Mouse (Mus musculus) forebrain, embryonic 14.5 days (tissue): ENCODE data around the gene Aox2. TPM values are rescaled to one million over a fixed set of nuclear protein-coding genes. Genes with fewer than 3 reads are reported as not detected.

ENCODE experiments used
- ATAC-seq: fragments of 200-750 bp; cut with Nextera tagmentation; 2 replicates; pipeline ENCODE4 v1.8.0; 2017; ENCODE audit warnings: mild to moderate bottlenecking, moderate library complexity
- DNase-seq: peaks from one replicate; pipeline ENCODE4 v3.0.0-alpha.2; 2015; ENCODE audit warnings: low spot score
- H3K27ac ChIP-seq: fragments of 300-500 bp; sonication (generic); 2 replicates; pipeline ENCODE4 v1.5.1; 2014; ENCODE audit warnings: low read depth, mild to moderate bottlenecking, control low read depth, low read length, moderate library complexity
- H3K27me3 ChIP-seq: fragments of 300-500 bp; sonication (generic); replicated peaks from 2 replicates; pipeline ENCODE4 v1.6.1; 2014; ENCODE audit warnings: low read length, control low read depth, mixed read lengths; ENCODE audit not compliant: control insufficient read depth, insufficient read depth
- H3K36me3 ChIP-seq: fragments of 300-500 bp; sonication (generic); 2 replicates; pipeline ENCODE4 v1.6.1; 2014; ENCODE audit warnings: low read length, control low read depth; ENCODE audit not compliant: control insufficient read depth, insufficient read depth
- H3K4me1 ChIP-seq: fragments of 300-500 bp; sonication (generic); 2 replicates; pipeline ENCODE4 v1.6.1; 2014; ENCODE audit warnings: antibody characterized with exemption, low read length, control low read depth; ENCODE audit not compliant: control insufficient read depth, insufficient read depth
- H3K4me2 ChIP-seq: fragments of 300-500 bp; sonication (generic); 2 replicates; pipeline ENCODE4 v1.6.1; 2014; ENCODE audit warnings: mild to moderate bottlenecking, control low read depth, low read length
- H3K4me3 ChIP-seq: fragments of 300-500 bp; sonication (generic); 2 replicates; pipeline ENCODE4 v1.5.1; 2014; ENCODE audit warnings: low read depth, low read length, control low read depth
- H3K9ac ChIP-seq: fragments of 300-500 bp; sonication (generic); 2 replicates; pipeline ENCODE4 v1.6.1; 2014; ENCODE audit warnings: mild to moderate bottlenecking, low read length, control low read depth, moderate library complexity
- H3K9me3 ChIP-seq: fragments of 300-500 bp; sonication (generic); replicated peaks from 2 replicates; pipeline ENCODE4 v1.6.1; 2016; ENCODE audit warnings: low read length, control low read depth, mixed read lengths; ENCODE audit not compliant: control insufficient read depth
- WGBS: fragments of 180-500 bp; shearing (Covaris S2); extraction: QIAGEN DNeasy Blood & Tissue Kit; methylation state at CpG from one replicate; pipeline ENCODE4 v1.1.7; 2014; 5-methylcytosine and 5-hydroxymethylcytosine counted together
- polyA plus RNA-seq: library from polyadenylated mRNA; unstranded; fragments of >200 nt; fragmentation: Nextera tagmentation; extraction: Ambion mirVana; gene quantifications from 2 replicates; pipeline ENCODE4 v1.2.1, GENCODE M21; 2014

Gene Aox2
- polyA plus RNA-seq, 1 experiment from 2014 or later = not detected

GRCm38 (mm10) chr1:58410776-58411175, 132.7 kb downstream of the Aox2 start:
- Histone ChIP-seq H3K36me3 (peaks cover 73% of the 10 kb centered on the region), H3K9me3 (no peaks in the 10 kb centered on the region), H3K27me3 (no peaks in the 10 kb centered on the region), H3K4me1 (no peaks in the 10 kb centered on the region), H3K4me3 (no peak overlapping the region), H3K9ac (no peak overlapping the region), H3K27ac (no peak overlapping the region), H3K4me2 (no peak overlapping the region)
- ATAC-seq = no peak
- DNase-seq = no peak
- WGBS = 94% methylated on average over 7 of the region's 7 CpGs

GRCm38 (mm10) chr1:58415442-58415841, 137.3 kb downstream of the Aox2 start:
- Histone ChIP-seq H3K27ac (no peak overlapping the region), H3K4me2 (no peak overlapping the region), H3K27me3 (no peaks in the 10 kb centered on the region), H3K4me3 (no peak overlapping the region), H3K9ac (no peak overlapping the region), H3K4me1 (no peaks in the 10 kb centered on the region), H3K36me3 (peaks cover 90% of the 10 kb centered on the region), H3K9me3 (no peaks in the 10 kb centered on the region)
- WGBS = 29% methylated on average over 1 of the region's 1 CpGs
- DNase-seq (peak; percentile 13), ATAC-seq (no peak)

GRCm38 (mm10) chr1:58416048-58416447, 137.9 kb downstream of the Aox2 start:
- no peak overlapping the region for H3K4me2 ChIP-seq
- peaks cover 87% of the 10 kb centered on the region for H3K36me3 ChIP-seq
- ATAC-seq = no peak
- no peaks in the 10 kb centered on the region for H3K27me3 ChIP-seq
- no peak for DNase-seq
- 95% methylated on average over 2 of the region's 2 CpGs for WGBS
- H3K4me1 ChIP-seq = no peaks in the 10 kb centered on the region
- H3K9ac ChIP-seq = no peak overlapping the region
- H3K4me3 ChIP-seq = no peak overlapping the region
- no peak overlapping the region for H3K27ac ChIP-seq
- H3K9me3 ChIP-seq = no peaks in the 10 kb centered on the region

- no peak overlapping the region for H3K4me2 ChIP-seq
- DNase-seq (no peak), ATAC-seq (no peak)
- no peaks in the 10 kb centered on the region for H3K27me3 ChIP-seq
- H3K4me1 ChIP-seq = peaks cover 12% of the 10 kb centered on the region
- no peak overlapping the region for H3K27ac ChIP-seq
- no peak overlapping the region for H3K9ac ChIP-seq
- H3K9me3 ChIP-seq = no peaks in the 10 kb centered on the region
- WGBS = 87% methylated on average over 10 of the region's 10 CpGs
- no peak overlapping the region for H3K4me3 ChIP-seq
- peaks cover 58% of the 10 kb centered on the region for H3K36me3 ChIP-seq
Measured at GRCm38 (mm10) chr1:58420032-58420431, 141.9 kb downstream of the Aox2 start.

GRCm38 (mm10) chr1:58420961-58421360, 142.8 kb downstream of the Aox2 start:
- H3K4me1 ChIP-seq = peaks cover 12% of the 10 kb centered on the region
- ATAC-seq = no peak
- H3K4me2 ChIP-seq = no peak overlapping the region
- 72% methylated on average over 7 of the region's 7 CpGs for WGBS
- H3K27ac ChIP-seq = no peak overlapping the region
- H3K4me3 ChIP-seq = no peak overlapping the region
- H3K36me3 ChIP-seq = peaks cover 51% of the 10 kb centered on the region
- H3K27me3 ChIP-seq = no peaks in the 10 kb centered on the region
- no peak for DNase-seq
- H3K9me3 ChIP-seq = no peaks in the 10 kb centered on the region
- H3K9ac ChIP-seq = no peak overlapping the region

- Histone ChIP-seq H3K4me1 (peaks cover 12% of the 10 kb centered on the region), H3K27me3 (no peaks in the 10 kb centered on the region), H3K27ac (peak overlapping the region; percentile 98; the same call in 1 of the 2 replicates), H3K4me3 (peak overlapping the region; percentile 100), H3K4me2 (peak overlapping the region; percentile 72), H3K9me3 (no peaks in the 10 kb centered on the region), H3K36me3 (peaks cover 33% of the 10 kb centered on the region), H3K9ac (peak overlapping the region; percentile 99)
- ATAC-seq (peak; percentile 55; the same call in 1 of the 2 replicates), DNase-seq (peak; percentile 87)
- WGBS = 11% methylated on average over 13 of the region's 13 CpGs
Measured at GRCm38 (mm10) chr1:58422879-58423278, 144.8 kb downstream of the Aox2 start.

GRCm38 (mm10) chr1:58423371-58424248, 145.5 kb downstream of the Aox2 start, which contains the start of gene Clk1:
Clk1 (minus strand) TSS chr1:58424066.
- Histone ChIP-seq H3K9me3 (no peaks in the 10 kb centered on the region), H3K4me2 (peak within 1 kb of the TSS; percentile 72), H3K9ac (peak within 1 kb of the TSS; percentile 99), H3K36me3 (peaks cover 26% of the 10 kb centered on the region), H3K27me3 (no peaks in the 10 kb centered on the region), H3K4me1 (peaks cover 12% of the 10 kb centered on the region), H3K27ac (peak within 1 kb of the TSS; percentile 98), H3K4me3 (peak within 1 kb of the TSS; percentile 100)
- DNase-seq (peak; percentile 96), ATAC-seq (peak; percentile 94)
- under 1% methylated on average over 79 of the region's 79 CpGs for WGBS

- 78% methylated on average over 3 of the region's 3 CpGs for WGBS
- Histone ChIP-seq H3K4me2 (no peak overlapping the region; the same call in 1 of the 2 replicates), H3K4me1 (peaks cover 12% of the 10 kb centered on the region), H3K27me3 (no peaks in the 10 kb centered on the region), H3K4me3 (no peak overlapping the region), H3K9ac (no peak overlapping the region), H3K36me3 (peaks cover 17% of the 10 kb centered on the region), H3K9me3 (no peaks in the 10 kb centered on the region), H3K27ac (no peak overlapping the region)
- DNase-seq = no peak
- no peak for ATAC-seq
Measured at GRCm38 (mm10) chr1:58424551-58424950, 146.4 kb downstream of the Aox2 start.
